Mouse (Mus musculus) naive thymus-derived CD4-positive, alpha-beta T cell, adult 5 months (primary cell): ENCODE data around the gene Gzmd. TPM values are rescaled to one million over a fixed set of nuclear protein-coding genes. Genes with fewer than 3 reads are reported as not detected.

ENCODE experiments used
- polyA plus RNA-seq: library from polyadenylated mRNA; unstranded; fragments of 100-300 nt; shearing (Covaris generic); gene quantifications from one replicate; pipeline ENCODE4 v1.2.1, GENCODE M21; 2017

Gzmd gene
- not detected for polyA plus RNA-seq

DNA sequence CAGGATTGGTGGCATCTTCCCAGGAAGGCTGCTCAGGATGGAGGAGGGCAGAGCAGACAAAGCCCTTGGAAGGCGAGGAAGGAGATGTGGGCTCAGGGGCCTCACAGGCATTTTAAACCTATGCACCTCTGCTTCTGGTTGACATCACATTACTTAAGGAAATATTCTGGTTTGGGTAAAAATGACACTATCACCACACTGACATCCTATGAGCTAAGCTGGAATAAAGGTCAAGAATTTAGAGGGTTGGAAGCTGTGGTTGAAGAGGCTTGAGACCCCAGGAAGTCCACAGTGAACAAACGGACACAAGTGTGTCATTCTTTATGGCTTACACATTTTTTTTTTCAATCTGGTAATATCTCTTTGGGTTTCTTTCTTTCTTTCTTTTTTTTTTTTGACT lies at the start of gene Gzmd:
Gzmd (minus strand) TSS at position 101 of the 400 bp plus-strand sequence.

DNA sequence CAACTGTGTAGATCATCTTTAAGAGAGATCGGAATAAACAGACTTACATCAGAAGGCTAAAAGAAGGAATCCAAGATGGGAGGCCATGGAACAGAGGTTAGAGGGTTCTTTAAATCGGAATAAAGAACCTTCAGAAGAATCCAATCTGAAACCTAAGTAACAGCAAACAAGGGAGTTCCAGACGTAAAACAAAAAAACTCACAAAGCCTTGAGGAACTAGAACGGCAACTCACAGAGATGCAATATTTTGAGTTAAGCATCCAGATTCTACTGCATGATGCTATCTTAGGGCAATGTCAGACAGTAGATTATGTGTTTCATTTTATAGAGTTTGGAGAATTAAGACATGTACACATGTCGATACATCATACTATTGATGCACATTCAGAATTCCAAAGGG lies 42.1 kb upstream of the Gzmd start, which contains the start of gene Gzmn:
Gzmn (minus strand) TSS at position 101 of the 400 bp plus-strand sequence.

DNA sequence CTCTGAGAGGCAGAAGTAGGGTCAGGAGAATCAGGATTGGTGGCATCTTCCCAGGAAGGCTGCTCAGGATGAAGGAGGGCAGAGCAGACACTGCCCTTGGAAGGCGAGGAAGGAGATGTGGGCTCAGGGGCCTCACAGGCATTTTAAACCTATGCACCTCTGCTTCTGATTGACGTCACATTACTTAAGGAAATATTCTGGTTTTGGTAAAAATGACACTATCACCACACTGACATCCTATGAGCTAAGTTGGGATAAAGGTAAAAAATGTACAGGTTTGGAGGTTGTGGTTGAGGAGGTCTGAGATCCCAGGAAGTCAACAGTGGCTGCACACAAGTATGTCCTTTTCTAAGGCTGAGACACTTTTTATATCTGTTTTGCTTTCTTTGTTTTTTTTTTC lies 27.1 kb upstream of the Gzmd start, which contains the start of gene Gzmg:
Gzmg (minus strand) TSS at position 101 of the 400 bp plus-strand sequence.

DNA sequence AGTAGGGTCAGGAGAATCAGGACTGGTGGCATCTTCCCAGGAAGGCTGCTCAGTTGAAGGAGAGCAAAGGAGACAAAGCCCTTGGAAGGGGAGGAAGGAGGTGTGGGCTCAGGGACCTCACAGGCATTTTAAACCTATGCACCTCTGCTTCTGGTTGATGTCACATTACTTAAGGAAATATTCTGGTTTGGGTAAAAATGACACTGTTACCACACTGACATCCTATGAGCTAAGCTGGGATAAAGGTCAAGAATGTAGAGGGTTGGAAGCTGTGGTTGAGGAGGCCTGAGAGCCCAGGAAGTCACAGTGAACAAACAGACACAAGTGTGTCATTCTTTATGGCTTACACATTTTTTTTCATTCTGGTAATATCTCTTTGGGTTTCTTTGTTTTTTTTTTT lies 11.9 kb downstream of the Gzmd start, which contains the start of gene Gzme:
Gzme (minus strand) TSS at position 101 of the 400 bp plus-strand sequence.

DNA sequence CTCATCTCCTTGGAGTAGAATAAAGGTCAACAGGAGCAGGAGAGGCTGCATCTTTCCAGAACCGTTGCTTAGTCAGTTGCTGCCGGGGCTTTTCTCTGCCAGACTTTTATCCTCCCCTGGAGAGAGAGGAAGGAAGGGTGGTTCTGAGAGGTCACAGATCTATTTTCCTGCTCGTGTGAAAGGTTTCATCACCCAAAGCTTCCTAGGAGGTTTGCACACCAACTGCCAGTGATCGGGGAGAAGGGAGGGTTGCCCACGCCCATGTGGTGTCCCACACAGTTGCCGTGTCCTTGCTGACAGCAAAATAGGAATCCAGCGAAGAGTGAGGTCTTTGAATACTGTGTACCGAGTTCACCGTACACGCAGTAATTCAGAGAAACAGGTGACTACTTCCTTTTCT lies 30.0 kb downstream of the Gzmd start, which contains the start of gene Ctsg:
Ctsg (minus strand) TSS at position 189 of the 400 bp plus-strand sequence.

DNA sequence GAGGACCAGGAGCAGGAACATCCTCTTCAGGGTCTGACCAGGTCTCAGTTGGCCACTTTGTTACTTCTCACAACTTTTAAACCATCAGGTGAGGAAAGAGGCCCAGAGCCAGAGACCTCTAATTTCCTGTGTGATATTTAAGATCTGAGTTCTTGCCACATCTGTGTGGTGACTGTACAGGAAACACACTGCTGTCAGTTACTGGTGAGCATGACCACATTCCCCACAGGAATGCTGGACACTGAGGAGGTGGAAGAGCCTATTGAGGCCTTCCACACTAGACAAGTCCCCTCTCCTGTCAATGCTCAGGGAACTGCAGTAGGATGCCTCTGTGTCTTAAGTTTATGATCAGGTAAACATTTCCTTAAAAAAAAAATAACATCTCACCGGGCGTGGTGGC lies 47.2 kb downstream of the Gzmd start, which contains the start of gene Mcpt8:
Mcpt8 (minus strand) TSS at position 107 of the 400 bp plus-strand sequence.

Other genes starting within 250 kb of the Gzmd start
- 0.07 TPM for gene Cbln3, start 248.2 kb downstream of the Gzmd start, polyA plus RNA-seq
- 64.5 TPM for gene Khnyn, start 247.7 kb downstream of the Gzmd start, polyA plus RNA-seq
- 40.2 TPM for gene Sdr39u1, start 232.3 kb downstream of the Gzmd start, polyA plus RNA-seq
- not detected for gene Cma1, start 187.9 kb downstream of the Gzmd start, polyA plus RNA-seq
- gene Cma2, start 181.6 kb downstream of the Gzmd start, polyA plus RNA-seq = not detected
- not detected for gene Mcpt1, start 114.6 kb downstream of the Gzmd start, polyA plus RNA-seq
- gene Mcpt9, start 102.1 kb downstream of the Gzmd start, polyA plus RNA-seq = not detected
- gene Mcpt2, start 90.6 kb downstream of the Gzmd start, polyA plus RNA-seq = not detected
- not detected for gene Mcpt4, start 70.3 kb downstream of the Gzmd start, polyA plus RNA-seq
- gene Mcpt8, start 47.3 kb downstream of the Gzmd start, polyA plus RNA-seq = not detected
- not detected for gene Ctsg, start 30.0 kb downstream of the Gzmd start, polyA plus RNA-seq
- not detected for gene Gzme, start 12.0 kb downstream of the Gzmd start, polyA plus RNA-seq
- gene Gzmg, start 27.0 kb upstream of the Gzmd start, polyA plus RNA-seq = not detected
- gene Gzmn, start 42.0 kb upstream of the Gzmd start, polyA plus RNA-seq = not detected
- gene Gzmf, start 78.8 kb upstream of the Gzmd start, polyA plus RNA-seq = not detected
- 0.92 TPM for gene Gzmc, start 102.0 kb upstream of the Gzmd start, polyA plus RNA-seq
- not detected for gene Gzmb, start 129.7 kb upstream of the Gzmd start, polyA plus RNA-seq
- gene Atp12a, start 232.5 kb upstream of the Gzmd start, polyA plus RNA-seq = not detected